Mouse (Mus musculus): ENCODE data around the gene Ptrh1.

Gene Ptrh1

GRCm38 (mm10) chr2:32775359-32776074, at the start of gene Ptrh1, which contains the start of gene Ttc16:
Gene Ptrh1, plus strand, starts transcription at chr2:32775786.
Gene Ttc16, minus strand, starts transcription at chr2:32775633.
- DNase-seq: peak; percentile 100

GRCm38 (mm10) chr2:32727435-32727834, 48.2 kb upstream of the Ptrh1 start:
- peak; percentile 100 for DNase-seq

- DNase-seq: peak; percentile 99
These were observed 47.1 kb upstream of the Ptrh1 start for GRCm38 (mm10) chr2:32728463-32728862.

- peak; percentile 90 for DNase-seq
These were observed 46.0 kb upstream of the Ptrh1 start for GRCm38 (mm10) chr2:32729547-32729946.

GRCm38 (mm10) chr2:32730854-32731253, 44.7 kb upstream of the Ptrh1 start:
- peak; percentile 94 for DNase-seq

GRCm38 (mm10) chr2:32731911-32732310, 43.7 kb upstream of the Ptrh1 start:
- peak; percentile 96 for DNase-seq

- DNase-seq: peak; percentile 98
These were observed 42.9 kb upstream of the Ptrh1 start for GRCm38 (mm10) chr2:32732695-32733094.

- peak; percentile 97 for DNase-seq
These were observed 41.1 kb upstream of the Ptrh1 start for GRCm38 (mm10) chr2:32734480-32734879.

GRCm38 (mm10) chr2:32734933-32735332, 40.7 kb upstream of the Ptrh1 start:
- DNase-seq: peak; percentile 100

GRCm38 (mm10) chr2:32736306-32736829, 39.2 kb upstream of the Ptrh1 start:
- peak; percentile 93 for DNase-seq

GRCm38 (mm10) chr2:32737008-32737407, 38.6 kb upstream of the Ptrh1 start:
- DNase-seq: peak; percentile 92

GRCm38 (mm10) chr2:32739311-32739710, 36.3 kb upstream of the Ptrh1 start:
- DNase-seq: no peak

GRCm38 (mm10) chr2:32740916-32741272, 34.7 kb upstream of the Ptrh1 start, which contains the start of gene 6330409D20Rik:
Gene 6330409D20Rik, minus strand, starts transcription at chr2:32741016.
- no peak for DNase-seq

- DNase-seq: peak; percentile 97
These were observed 34.1 kb upstream of the Ptrh1 start for GRCm38 (mm10) chr2:32741273-32742172.

- peak; percentile 94 for DNase-seq
These were observed 33.4 kb upstream of the Ptrh1 start for GRCm38 (mm10) chr2:32742173-32742531.

GRCm38 (mm10) chr2:32744272-32744982, 31.2 kb upstream of the Ptrh1 start:
- DNase-seq: peak; percentile 94

- peak; percentile 89 for DNase-seq
These were observed 26.5 kb upstream of the Ptrh1 start for GRCm38 (mm10) chr2:32749082-32749481.

GRCm38 (mm10) chr2:32750199-32750598, 25.4 kb upstream of the Ptrh1 start:
- DNase-seq: no peak

- peak; percentile 98 for DNase-seq
These were observed 24.5 kb upstream of the Ptrh1 start for GRCm38 (mm10) chr2:32750887-32751664.

GRCm38 (mm10) chr2:32751665-32752033, 23.9 kb upstream of the Ptrh1 start:
- DNase-seq: peak; percentile 90

GRCm38 (mm10) chr2:32752181-32752580, 23.4 kb upstream of the Ptrh1 start:
- DNase-seq: no peak

- DNase-seq: no peak
These were observed 18.9 kb upstream of the Ptrh1 start for GRCm38 (mm10) chr2:32756674-32757055.
